12 mouse cellular contexts compared by ENCODE assay signal in the genomic region with DNA sequence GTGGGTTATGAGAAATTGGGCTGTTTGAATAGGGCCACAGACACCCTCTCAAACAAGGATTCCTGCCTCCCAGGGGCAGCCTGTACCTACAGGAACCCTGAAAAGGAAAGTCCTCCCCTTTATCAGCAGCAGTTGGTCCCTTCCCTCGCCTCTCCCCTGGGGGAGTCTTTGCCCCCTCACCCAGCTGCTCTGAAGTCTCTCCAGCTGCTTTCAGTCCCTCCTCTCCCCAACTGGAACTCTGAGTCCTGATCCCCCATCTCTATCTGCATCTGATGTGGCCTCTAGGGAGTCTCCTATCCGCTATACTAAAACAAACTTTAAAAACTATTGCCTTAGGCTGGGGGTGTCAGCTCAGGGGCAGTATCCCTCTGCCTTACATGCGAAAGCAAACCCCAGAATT. TPM values are rescaled to one million over a fixed set of nuclear protein-coding genes. Genes with fewer than 3 reads are reported as not detected.
DNase-seq lines count a peak whose midpoint lies in the region; ATAC-seq and TF ChIP-seq lines count a peak whose summit lies in the region.
"Had no signal": no experiment of that assay in that cellular context is flagged by ENCODE, and none has a peak within 500 bp of the region (broad histone marks: within the 10 kb centered on the region; RNA-seq: fewer than 3 reads in every experiment).

No protein-coding gene starts in this region.

- H3K36me3 ChIP-seq in forebrain, embryonic 10.5 days (replicated peaks), result no peaks in the 10 kb centered on the region
- no peaks in the 10 kb centered on the region for H3K36me3 ChIP-seq in forebrain, postnatal 0 days (ENCODE audit: insufficient read depth)
- no peaks in the 10 kb centered on the region for H3K36me3 ChIP-seq in kidney, postnatal 0 days (ENCODE audit: insufficient read depth, low read length)
- H3K36me3 ChIP-seq in small intestine, adult 2 months (ENCODE audit: control insufficient read depth, insufficient read depth, low read length), result no peaks in the 10 kb centered on the region

- H3K4me2 ChIP-seq in forebrain, postnatal 0 days (ENCODE audit: low read depth), result no peak overlapping the region
- H3K4me2 ChIP-seq in kidney, postnatal 0 days (ENCODE audit: low read length), result no peak overlapping the region

- peaks cover 2% of the 10 kb centered on the region; the same call in 1 of the 2 replicates for H3K27me3 ChIP-seq in forebrain, embryonic 10.5 days (ENCODE audit: poor library complexity, severe bottlenecking)
- no peaks in the 10 kb centered on the region for H3K27me3 ChIP-seq in forebrain, postnatal 0 days (ENCODE audit: insufficient read depth, low read length)
- no peaks in the 10 kb centered on the region for H3K27me3 ChIP-seq in kidney, postnatal 0 days (ENCODE audit: insufficient read depth, low read length)
- no peaks in the 10 kb centered on the region for H3K27me3 ChIP-seq in small intestine, adult 2 months (ENCODE audit: control insufficient read depth, insufficient read depth, low read length)

- H3K27ac ChIP-seq in forebrain, embryonic 10.5 days, result peak overlapping the region; percentile 92
- no peak overlapping the region for H3K27ac ChIP-seq in forebrain, postnatal 0 days (ENCODE audit: low read depth, low read length)
- H3K27ac ChIP-seq in kidney, postnatal 0 days, result peak overlapping the region; percentile 96; the same call in 1 of the 2 replicates
- H3K27ac ChIP-seq in embryonic fibroblast, embryonic 13.5 days (ENCODE audit: insufficient read depth, low read length), result peak overlapping the region; percentile 80
- 0 out of 2 replicates have a peak overlapping the region, but pooled peaks have one; percentile 32 for H3K27ac ChIP-seq in small intestine, adult 2 months (ENCODE audit: insufficient read depth, low read depth, low read length)

- H3K9ac ChIP-seq in forebrain, postnatal 0 days, result no peak overlapping the region
- H3K9ac ChIP-seq in kidney, postnatal 0 days (ENCODE audit: low read depth, low read length), result no peak overlapping the region

- no peak for ATAC-seq in forebrain, postnatal 0 days
- no peak for ATAC-seq in kidney, postnatal 0 days (replicated peaks; ENCODE audit: low FRiP score, low read depth)
- ATAC-seq: activated CD4-positive, CD25-positive, alpha-beta regulatory T cell, adult 4 months had no signal

- no peak for TF ChIP-seq CTCF in forebrain, postnatal 0 days (IDR thresholded peaks at IDR 0.05; ENCODE audit: low read depth)
- no peak for TF ChIP-seq CTCF in kidney, postnatal 0 days (IDR thresholded peaks at IDR 0.05; ENCODE audit: low read depth)
- TF ChIP-seq CTCF in embryonic fibroblast, embryonic 13.5 days (IDR thresholded peaks at IDR 0.05; ENCODE audit: borderline replicate concordance, insufficient read depth, low read length), result no peak
- no peak for TF ChIP-seq CTCF in small intestine, adult 2 months (IDR thresholded peaks at IDR 0.05; ENCODE audit: extremely low read depth, insufficient read length, insufficient replicate concordance, low read depth, low read length)

- 77% methylated on average over 3 of the region's 3 CpGs for WGBS in forebrain, embryonic 10.5 days
- WGBS in forebrain, postnatal 0 days, result 82% methylated on average over 3 of the region's 3 CpGs
- 72% methylated on average over 3 of the region's 3 CpGs for WGBS in kidney, postnatal 0 days
- WGBS in small intestine, adult 2 months, result 76% methylated on average over 3 of the region's 3 CpGs

- no peak for DNase-seq in forebrain, embryonic 10.5 days (ENCODE audit: extremely low spot score, low spot score)
- no peak for DNase-seq in forebrain, postnatal 0 days
- DNase-seq in kidney, postnatal 0 days (ENCODE audit: low spot score), result no peak
- no peak for DNase-seq in kidney, postnatal 10 days
- DNase-seq in thymus, postnatal 0 days (ENCODE audit: low spot score), result no peak
- no peak for DNase-seq in spleen, postnatal 36 days (ENCODE audit: low spot score in 2 of 2)
- DNase-seq: embryo, embryonic 11 days; spleen, adult 18-20 months had no signal

- peak overlapping the region; percentile 85 for H3K4me3 ChIP-seq in forebrain, embryonic 10.5 days
- no peak overlapping the region for H3K4me3 ChIP-seq in forebrain, postnatal 0 days (ENCODE audit: low read depth, low read length)
- H3K4me3 ChIP-seq in kidney, postnatal 0 days (replicated peaks; ENCODE audit: low read depth, low read length), result no peak overlapping the region
- peak overlapping the region; percentile 79; the same call in 1 of the 2 replicates for H3K4me3 ChIP-seq in embryonic fibroblast, embryonic 13.5 days (ENCODE audit: insufficient read depth, low read length)
- no peak overlapping the region for H3K4me3 ChIP-seq in small intestine, adult 2 months (ENCODE audit: low read depth, low read length)

- TF ChIP-seq POLR2A in embryonic fibroblast, embryonic 13.5 days (IDR thresholded peaks at IDR 0.05; ENCODE audit: low read depth, low read length), result no peak
- no peak for TF ChIP-seq POLR2A in small intestine, adult 2 months (IDR thresholded peaks at IDR 0.05; ENCODE audit: low read depth, low read length)

- H3K4me1 ChIP-seq in forebrain, embryonic 10.5 days, result peaks cover 73% of the 10 kb centered on the region
- peaks cover 21% of the 10 kb centered on the region for H3K4me1 ChIP-seq in forebrain, postnatal 0 days (ENCODE audit: insufficient read depth)
- peaks cover 24% of the 10 kb centered on the region for H3K4me1 ChIP-seq in kidney, postnatal 0 days (replicated peaks; ENCODE audit: insufficient read depth, low read length)
- peaks cover 19% of the 10 kb centered on the region for H3K4me1 ChIP-seq in embryonic fibroblast, embryonic 13.5 days (ENCODE audit: control insufficient read depth, insufficient read depth, low read length)
- H3K4me1 ChIP-seq in small intestine, adult 2 months (ENCODE audit: control insufficient read depth, insufficient read depth, insufficient read length, low read length), result peaks cover 13% of the 10 kb centered on the region; the same call in 1 of the 2 replicates

- no peaks in the 10 kb centered on the region for H3K9me3 ChIP-seq in forebrain, embryonic 10.5 days
- H3K9me3 ChIP-seq in forebrain, postnatal 0 days (ENCODE audit: low read length), result no peaks in the 10 kb centered on the region
- no peaks in the 10 kb centered on the region for H3K9me3 ChIP-seq in kidney, postnatal 0 days (replicated peaks; ENCODE audit: low read length)

RNA-seq across cellular contexts. Expression of a gene that starts 0.9 kb away (rescaled TPM):
- polyA plus RNA-seq in forebrain, embryonic 10.5 days (2016; fragmentation: Nextera tagmentation; extraction: Ambion mirVana), result 69.3 and 71.4 TPM in 2 replicates
- 46.6 and 48.7 TPM in 2 replicates for total RNA-seq in forebrain, postnatal 0 days (2014; rRNA removed)
- polyA plus RNA-seq in forebrain, postnatal 0 days (2015; fragmentation: Nextera tagmentation; extraction: Ambion mirVana), result 38.8 and 47.0 TPM in 2 replicates
- 35.8 and 38.2 TPM in 2 replicates for polyA plus RNA-seq in kidney, postnatal 0 days (2015; fragmentation: Nextera tagmentation; extraction: Ambion mirVana)
- 48.3 and 50.0 TPM in 2 replicates for polyA plus RNA-seq in embryonic fibroblast, embryonic 13.5 days (2011; ENCODE audit: insufficient read length, low read depth, missing spikeins)
- polyA plus RNA-seq in small intestine, adult 2 months (2012; rRNA removed), result 88.8 and 107 TPM in 2 replicates
- polyA plus RNA-seq in thymus, postnatal 0 days (2015; fragmentation: Nextera tagmentation; extraction: Ambion mirVana), result 29.2 and 31.4 TPM in 2 replicates

RNA-seq across cellular contexts. Expression of a gene that starts 5.3 kb away (rescaled TPM):
- 0.96 and 1.4 TPM in 2 replicates for polyA plus RNA-seq in forebrain, embryonic 10.5 days (2016; fragmentation: Nextera tagmentation; extraction: Ambion mirVana)
- total RNA-seq in forebrain, postnatal 0 days (2014; rRNA removed), result 0.10 and 0.38 TPM in 2 replicates
- polyA plus RNA-seq in forebrain, postnatal 0 days (2015; fragmentation: Nextera tagmentation; extraction: Ambion mirVana), result 0.16 and 0.27 TPM in 2 replicates
- polyA plus RNA-seq in kidney, postnatal 0 days (2015; fragmentation: Nextera tagmentation; extraction: Ambion mirVana), result 1.0 and 1.2 TPM in 2 replicates
- polyA plus RNA-seq in embryonic fibroblast, embryonic 13.5 days (2011; ENCODE audit: insufficient read length, low read depth, missing spikeins), result 1.0 and 1.1 TPM in 2 replicates
- polyA plus RNA-seq in small intestine, adult 2 months (2012; rRNA removed), result 0.86 and 0.91 TPM in 2 replicates
- polyA plus RNA-seq in thymus, postnatal 0 days (2015; fragmentation: Nextera tagmentation; extraction: Ambion mirVana), result 0.59 and 0.68 TPM in 2 replicates
- total RNA-seq: layer of hippocampus, postnatal 25 days had no signal
- polyA plus RNA-seq: activated CD4-positive, CD25-positive, alpha-beta regulatory T cell, adult 4 months had no signal

RNA-seq across cellular contexts. Expression of a gene that starts 42.6 kb away (rescaled TPM):
- polyA plus RNA-seq in forebrain, embryonic 10.5 days (2016; fragmentation: Nextera tagmentation; extraction: Ambion mirVana), result 14.2 and 15.0 TPM in 2 replicates
- total RNA-seq in forebrain, postnatal 0 days (2014; rRNA removed), result 5.5 and 5.6 TPM in 2 replicates
- 20.7 and 22.9 TPM in 2 replicates for polyA plus RNA-seq in forebrain, postnatal 0 days (2015; fragmentation: Nextera tagmentation; extraction: Ambion mirVana)
- 21.8 and 22.1 TPM in 2 replicates for polyA plus RNA-seq in kidney, postnatal 0 days (2015; fragmentation: Nextera tagmentation; extraction: Ambion mirVana)
- polyA plus RNA-seq in embryonic fibroblast, embryonic 13.5 days (2011; ENCODE audit: insufficient read length, low read depth, missing spikeins), result 11.1 and 11.5 TPM in 2 replicates
- polyA plus RNA-seq in small intestine, adult 2 months (2012; rRNA removed), result 5.6 and 16.1 TPM in 2 replicates
- 10.8 and 11.6 TPM in 2 replicates for polyA plus RNA-seq in thymus, postnatal 0 days (2015; fragmentation: Nextera tagmentation; extraction: Ambion mirVana)

RNA-seq across cellular contexts. Expression of a gene that starts 58.6 kb away (rescaled TPM):
- polyA plus RNA-seq in forebrain, embryonic 10.5 days (2016; fragmentation: Nextera tagmentation; extraction: Ambion mirVana), result 202 and 207 TPM in 2 replicates
- total RNA-seq in forebrain, postnatal 0 days (2014; rRNA removed), result 109 and 120 TPM in 2 replicates
- 104 and 118 TPM in 2 replicates for polyA plus RNA-seq in forebrain, postnatal 0 days (2015; fragmentation: Nextera tagmentation; extraction: Ambion mirVana)
- polyA plus RNA-seq in kidney, postnatal 0 days (2015; fragmentation: Nextera tagmentation; extraction: Ambion mirVana), result 134 and 147 TPM in 2 replicates
- 138 and 152 TPM in 2 replicates for polyA plus RNA-seq in embryonic fibroblast, embryonic 13.5 days (2011; ENCODE audit: insufficient read length, low read depth, missing spikeins)
- 5.4 and 14.8 TPM in 2 replicates for polyA plus RNA-seq in small intestine, adult 2 months (2012; rRNA removed)
- 164 and 168 TPM in 2 replicates for polyA plus RNA-seq in thymus, postnatal 0 days (2015; fragmentation: Nextera tagmentation; extraction: Ambion mirVana)

Comparison
In these comparisons a context has a peak if more than half of its experiments do, and no peak if none do; other contexts are left out.
1. H3K4me3 ChIP-seq: peak in forebrain, embryonic 10.5 days (single experiment) and embryonic fibroblast, embryonic 13.5 days (single experiment); none in forebrain, postnatal 0 days (single experiment), kidney, postnatal 0 days (single experiment) and small intestine, adult 2 months (single experiment).